Mouse (Mus musculus) ES-E14 (cell line): ENCODE measurements around the gene G6pc2. TPM values are rescaled to one million over a fixed set of nuclear protein-coding genes. Genes with fewer than 3 reads are reported as not detected.

Source experiments
- DNase-seq: peaks from one replicate; pipeline ENCODE4 v3.0.0-alpha.2; 2013; ENCODE audit warnings: low read depth, low spot score
- H3K27ac ChIP-seq: 2 replicates; pipeline ENCODE4 v1.5.1; 2012; ENCODE audit warnings: low read depth, mild to moderate bottlenecking, low read length, moderate library complexity, mixed read lengths; ENCODE audit not compliant: poor library complexity, insufficient read depth, severe bottlenecking
- H3K36me3 ChIP-seq: 2 replicates; pipeline ENCODE4 v1.6.1; 2012; ENCODE audit warnings: mild to moderate bottlenecking, low read length, moderate library complexity, mixed read lengths; ENCODE audit not compliant: control insufficient read depth, poor library complexity, insufficient read depth, severe bottlenecking
- H3K4me1 ChIP-seq, 2 experiments: fragments of 150-350 bp in 1 of 2; sonication (generic) in 1 of 2; 2 replicates each; pipeline ENCODE4 v1.6.1; 2012; ENCODE audit warnings: low read length in 2 of 2, mild to moderate bottlenecking in 1 of 2, mixed read lengths in 1 of 2; ENCODE audit not compliant: control insufficient read depth in 2 of 2, insufficient read depth in 2 of 2, poor library complexity in 1 of 2
- H3K4me3 ChIP-seq, 2 experiments: fragments of 150-350 bp in 1 of 2; sonication (generic) in 1 of 2; 2 replicates each; pipeline ENCODE4 v1.5.1; 2012; ENCODE audit warnings: low read length in 2 of 2, low read depth in 1 of 2, mild to moderate bottlenecking in 1 of 2, mixed read lengths in 1 of 2; ENCODE audit not compliant: insufficient read depth in 1 of 2, poor library complexity in 1 of 2, severe bottlenecking in 1 of 2
- H3K9ac ChIP-seq: 2 replicates; pipeline ENCODE4 v1.6.1; 2012; ENCODE audit warnings: low read depth, mild to moderate bottlenecking, low read length, mixed read lengths; ENCODE audit not compliant: poor library complexity, insufficient read depth, severe bottlenecking
- H3K9me3 ChIP-seq: fragments of 150-350 bp; sonication (generic); 2 replicates; pipeline ENCODE4 v1.6.1; 2012; ENCODE audit warnings: low read depth, mild to moderate bottlenecking, low read length; ENCODE audit not compliant: control insufficient read depth, insufficient read depth
- CHD2 ChIP-seq: IDR thresholded peaks from 2 replicates; pipeline ENCODE4 v1.6.1; 2014; ENCODE audit warnings: mild to moderate bottlenecking, low read depth, low read length, inconsistent platforms
- HCFC1 ChIP-seq: IDR thresholded peaks from 2 replicates; pipeline ENCODE4 v1.6.1; 2012; ENCODE audit warnings: low read length, inconsistent platforms, borderline replicate concordance; ENCODE audit not compliant: insufficient read depth
- MAFK ChIP-seq: IDR thresholded peaks from 2 replicates; pipeline ENCODE4 v1.6.1; 2014; ENCODE audit warnings: mild to moderate bottlenecking, low read depth, low read length, inconsistent platforms; ENCODE audit not compliant: insufficient read depth
- ZC3H11A ChIP-seq: IDR thresholded peaks from 2 replicates; pipeline ENCODE4 v1.6.1; 2012; ENCODE audit warnings: low read depth, mild to moderate bottlenecking, inconsistent platforms, low read length, borderline replicate concordance
- ZNF384 ChIP-seq: IDR thresholded peaks from 2 replicates; pipeline ENCODE4 v1.6.1; 2012; ENCODE audit warnings: low read depth, low read length, inconsistent platforms
- in situ Hi-C, 2 experiments: fragments of 600-800 bp; cut with MboI; formaldehyde crosslinking; loops; one replicate each; pipeline ENCODE4 v1.15.1; 2025; ENCODE audit warnings: low sequenced_read_pairs in 2 of 2, inconsistent platforms in 1 of 2; ENCODE audit not compliant: unreplicated experiment in 2 of 2
- total RNA-seq: library from RNA; depleted of rRNA; stranded (reverse); fragments of 300-350 nt; gene quantifications from 2 replicates; pipeline ENCODE4 v1.2.3, GENCODE M21; 2012; rRNA removed

G6pc2 gene
- total RNA-seq, result 0.27 and 0.53 TPM in 2 replicates

GRCm38 (mm10) chr2:69210773-69211172 is at the start of gene G6pc2:
Gene G6pc2 (plus strand): TSS chr2:69211073.
- in situ Hi-C loops, result no loop called here
- H3K4me3 ChIP-seq, result no peak within 1 kb of the TSS
- no peak for DNase-seq
- 0 out of 4 replicates have a peak, but pooled peaks cover 0 to 2% of the 10 kb centered on the region in 2 experiments for H3K4me1 ChIP-seq
- no peak within 1 kb of the TSS for H3K9ac ChIP-seq
- no peaks in the 10 kb centered on the region for H3K9me3 ChIP-seq
- H3K27ac ChIP-seq, result no peak within 1 kb of the TSS
- no peaks in the 10 kb centered on the region for H3K36me3 ChIP-seq
- TF ChIP-seq ZNF384 (no peak), CHD2 (no peak), MAFK (no peak), HCFC1 (no peak), ZC3H11A (no peak)

- H3K36me3 ChIP-seq, result no peaks in the 10 kb centered on the region
- TF ChIP-seq ZNF384 (no peak), CHD2 (no peak), HCFC1 (no peak), ZC3H11A (no peak), MAFK (no peak)
- no peak overlapping the region for H3K27ac ChIP-seq
- no peaks in the 10 kb centered on the region for H3K9me3 ChIP-seq
- in situ Hi-C loops, result no loop called here
- no peak overlapping the region for H3K4me3 ChIP-seq
- DNase-seq, result no peak
- H3K9ac ChIP-seq, result no peak overlapping the region
- H3K4me1 ChIP-seq, result no peaks in the 10 kb centered on the region
Measured at GRCm38 (mm10) chr2:69170395-69171077, 40.3 kb upstream of the G6pc2 start.

- Histone ChIP-seq H3K9me3 (no peaks in the 10 kb centered on the region), H3K27ac (no peak overlapping the region), H3K9ac (no peak overlapping the region), H3K4me1 (no peaks in the 10 kb centered on the region), H3K36me3 (no peaks in the 10 kb centered on the region), H3K4me3 (no peak overlapping the region)
- TF ChIP-seq ZNF384, result no peak
- TF ChIP-seq CHD2, result no peak
- no peak for TF ChIP-seq MAFK
- no peak for TF ChIP-seq ZC3H11A
- TF ChIP-seq HCFC1, result no peak
- DNase-seq, result no peak
- in situ Hi-C loops, result no loop called here
Measured at GRCm38 (mm10) chr2:69175296-69175695, 35.6 kb upstream of the G6pc2 start.

GRCm38 (mm10) chr2:69179721-69180120 is 31.2 kb upstream of the G6pc2 start:
- Histone ChIP-seq H3K9me3 (no peaks in the 10 kb centered on the region), H3K4me3 (no peak overlapping the region), H3K4me1 (no peaks in the 10 kb centered on the region), H3K27ac (no peak overlapping the region), H3K36me3 (no peaks in the 10 kb centered on the region), H3K9ac (no peak overlapping the region)
- no peak for DNase-seq
- in situ Hi-C loops, result no loop called here
- TF ChIP-seq ZC3H11A, result no peak
- no peak for TF ChIP-seq HCFC1
- TF ChIP-seq MAFK, result no peak
- no peak for TF ChIP-seq CHD2
- no peak for TF ChIP-seq ZNF384
